Mouse (Mus musculus) fibroblast of lung, adult 2 months (primary cell): Measurements from ENCODE around the gene Cog4.
"Not testable (repeated sequence)": the region's sequence is repeated elsewhere in the genome, so short reads cannot be mapped to it uniquely, and the experiment has no call there.

ENCODE experiments used
- DNase-seq: peaks from one replicate; pipeline ENCODE4 v3.0.0-alpha.2; 2011; ENCODE audit warnings: low read depth

Cog4 gene

DNA sequence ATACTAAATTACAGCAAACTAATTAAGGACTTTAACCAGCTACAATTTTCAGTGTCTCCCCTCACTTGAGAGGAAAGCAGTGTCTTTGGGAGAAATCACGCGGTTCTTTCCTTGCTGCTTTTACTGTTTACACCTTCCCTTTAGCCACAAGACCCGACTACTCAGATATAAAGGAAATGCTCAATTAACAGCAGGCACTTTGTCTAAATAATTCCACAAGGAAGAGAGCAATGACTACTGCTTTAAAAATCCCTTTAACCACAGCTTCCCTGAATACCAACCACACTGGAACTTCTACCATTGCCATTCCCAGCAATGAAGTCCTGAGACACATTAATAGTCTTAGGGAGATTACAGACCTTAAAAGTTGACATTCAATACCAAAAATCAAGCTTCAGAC lies 17.9 kb upstream of the Cog4 start:
- DNase-seq = no peak

DNA sequence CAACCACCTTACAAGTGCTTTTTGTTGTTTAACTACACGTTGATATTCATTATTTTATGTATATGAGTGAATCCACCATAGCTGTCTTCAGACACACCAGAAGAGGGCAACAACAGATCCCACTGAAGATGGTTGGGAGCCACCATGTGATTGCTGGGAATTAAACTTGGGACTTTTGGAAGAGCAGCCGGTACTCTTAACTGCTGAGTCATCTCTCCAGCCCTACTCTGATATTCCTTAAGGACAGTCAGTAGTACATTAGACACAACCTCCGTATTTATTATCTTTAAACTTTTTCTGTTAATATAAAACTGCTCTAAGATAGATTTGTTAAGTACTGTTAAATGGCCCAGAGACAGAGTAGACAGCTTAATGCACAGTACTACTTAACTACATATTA lies 14.4 kb upstream of the Cog4 start:
- DNase-seq = no peak

- no peak for DNase-seq
Measured at GRCm38 (mm10) chr8:110842012-110842574, 4.3 kb upstream of the Cog4 start.

DNA sequence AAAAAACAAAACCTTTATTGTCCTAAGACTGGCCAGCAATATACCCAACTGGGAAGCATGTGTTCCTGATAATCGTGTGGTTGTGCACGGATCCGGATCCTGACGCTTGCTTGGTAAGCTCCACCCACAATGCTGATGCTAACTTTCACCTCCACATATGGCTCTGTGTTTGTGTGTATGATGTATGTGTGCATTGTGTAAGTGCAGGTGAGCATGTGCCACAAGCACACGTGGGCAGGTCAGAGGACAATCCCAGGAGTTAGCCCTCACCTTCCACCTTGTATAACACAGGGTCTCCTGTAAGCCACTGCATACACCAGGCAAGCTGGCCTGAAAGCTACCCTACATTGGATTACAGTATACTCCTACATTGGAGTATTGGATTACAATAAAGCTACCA lies 3.2 kb upstream of the Cog4 start:
- no peak for DNase-seq

DNA sequence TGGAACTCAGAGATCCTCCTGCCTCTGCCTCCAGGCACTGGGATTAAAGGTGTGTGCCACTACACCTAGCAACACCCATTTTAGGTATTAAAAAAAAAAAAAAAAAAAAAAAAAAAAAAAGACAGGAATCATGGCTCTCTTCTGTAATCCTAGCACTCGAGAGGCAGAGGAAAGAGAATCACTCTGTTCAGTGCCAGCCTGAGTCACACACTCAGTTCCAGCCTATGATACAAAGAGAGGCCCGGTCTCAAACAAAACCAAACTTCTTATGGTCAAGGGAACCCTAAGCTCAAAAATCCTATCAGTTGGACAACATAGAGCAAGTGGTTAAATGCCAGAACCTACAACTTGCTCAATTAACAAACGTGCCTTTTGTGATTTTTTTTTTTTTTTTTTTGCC lies 1.5 kb upstream of the Cog4 start:
- DNase-seq = no peak

GRCm38 (mm10) chr8:110845821-110846404 lies 487 bp upstream of the Cog4 start:
- DNase-seq = no peak

GRCm38 (mm10) chr8:110847171-110847549 lies 760 bp downstream of the Cog4 start:
- no peak for DNase-seq

GRCm38 (mm10) chr8:110847645-110848495 lies 1.5 kb downstream of the Cog4 start:
- no peak for DNase-seq

- no peak for DNase-seq
Measured at GRCm38 (mm10) chr8:110851186-110851585, 4.8 kb downstream of the Cog4 start.

GRCm38 (mm10) chr8:110856073-110856472 lies 9.7 kb downstream of the Cog4 start:
- DNase-seq = not testable (repeated sequence)

DNA sequence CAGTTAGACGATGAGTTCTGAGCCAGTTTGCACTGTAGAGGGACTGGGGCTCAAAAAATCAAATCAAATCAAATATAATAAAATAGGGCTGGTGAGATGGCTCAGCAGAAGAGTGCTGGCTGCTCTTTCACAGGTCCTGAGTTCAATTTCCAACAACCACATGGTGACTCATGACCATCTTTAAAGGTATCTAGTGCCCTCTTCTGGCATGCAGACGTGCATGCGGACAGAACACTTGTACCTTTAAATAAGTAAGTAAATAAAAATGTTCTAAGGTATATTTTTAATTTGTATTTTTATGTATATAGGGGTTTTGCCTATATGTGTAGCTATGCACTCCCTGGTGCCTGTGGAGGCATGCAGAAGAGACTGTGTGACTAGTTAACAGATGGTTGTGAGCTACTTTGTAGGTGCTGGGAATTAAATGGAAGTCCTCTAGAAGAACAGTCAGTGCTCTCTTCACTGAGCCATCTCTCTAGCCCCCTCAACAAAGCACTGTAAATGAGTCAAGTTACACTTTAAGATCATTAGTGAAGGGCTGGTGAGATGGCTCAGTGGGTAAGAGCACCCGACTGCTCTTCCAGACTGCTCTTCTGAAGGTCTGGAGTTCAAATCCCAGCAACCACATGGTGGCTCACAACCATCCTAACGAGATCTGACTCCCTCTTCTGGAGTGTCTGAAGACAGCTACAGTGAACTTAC lies 10.5 kb downstream of the Cog4 start:
- no peak for DNase-seq

- no peak for DNase-seq
Measured at GRCm38 (mm10) chr8:110859651-110860501, 13.5 kb downstream of the Cog4 start.

GRCm38 (mm10) chr8:110861347-110862025 lies 15.1 kb downstream of the Cog4 start:
- not testable (repeated sequence) for DNase-seq

DNA sequence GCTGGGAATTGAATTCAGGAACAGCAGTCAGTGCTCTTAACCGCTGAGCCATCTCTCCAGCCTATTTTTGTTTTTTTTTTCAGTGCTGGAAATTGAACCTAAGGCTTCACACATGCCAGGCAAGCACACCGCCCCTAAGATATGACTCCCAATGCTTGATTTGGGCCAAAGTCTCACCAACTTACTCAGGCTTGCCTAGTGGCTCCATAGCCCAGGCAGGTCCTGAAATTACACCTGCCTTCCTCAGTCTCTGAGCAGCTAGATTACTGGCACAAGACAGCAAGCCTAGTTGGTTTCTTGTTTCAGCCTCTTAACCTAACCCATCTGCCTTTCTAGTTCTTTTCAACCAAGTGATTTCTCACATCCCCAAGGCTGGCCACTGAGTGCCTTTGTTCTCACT lies 24.1 kb downstream of the Cog4 start:
- no peak for DNase-seq

GRCm38 (mm10) chr8:110877862-110878261 lies 31.5 kb downstream of the Cog4 start:
- DNase-seq = no peak

- no peak for DNase-seq
Measured at GRCm38 (mm10) chr8:110881741-110882310, 35.4 kb downstream of the Cog4 start.

DNA sequence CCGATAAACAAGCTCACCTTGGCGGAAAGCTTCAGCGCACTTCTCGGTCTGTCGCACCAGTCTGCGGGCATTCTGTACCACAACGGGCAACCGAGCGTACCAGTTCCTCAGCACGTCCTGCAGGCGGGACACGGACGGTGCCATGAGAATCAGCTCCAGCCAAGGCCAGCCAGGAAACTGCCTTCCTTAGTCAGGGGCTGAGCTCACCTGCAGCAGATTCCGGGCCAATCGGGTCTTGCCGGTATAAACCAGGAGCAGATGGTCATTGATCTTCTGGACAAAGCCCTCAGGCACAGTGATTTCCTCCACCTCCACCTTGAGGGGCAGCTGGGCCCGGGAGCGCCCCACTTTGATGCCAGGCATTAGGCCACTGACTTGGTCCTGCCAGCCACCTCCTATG lies 37.4 kb downstream of the Cog4 start:
- no peak for DNase-seq

DNA sequence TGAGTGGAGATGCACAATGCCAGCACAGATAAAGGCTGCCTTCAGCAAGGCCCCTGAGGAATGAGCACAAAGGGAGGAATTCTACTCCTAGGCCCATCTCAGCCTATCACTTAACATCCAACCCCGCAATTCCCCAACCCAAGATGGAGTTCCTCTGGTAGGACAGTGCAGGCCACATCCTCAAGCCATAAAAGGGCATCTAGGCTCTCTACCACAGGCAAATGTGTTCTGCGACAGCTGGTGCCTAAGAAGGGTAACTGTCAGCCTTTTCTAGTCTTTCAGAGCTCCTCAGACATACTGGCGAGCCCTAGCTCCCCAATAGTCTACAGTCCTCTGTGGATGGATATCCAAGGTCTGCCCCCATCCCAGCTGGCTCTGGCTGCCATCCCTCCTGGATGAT lies 40.2 kb downstream of the Cog4 start:
- DNase-seq = no peak

GRCm38 (mm10) chr8:110887551-110887950 lies 41.2 kb downstream of the Cog4 start:
- no peak for DNase-seq

- DNase-seq = no peak
Measured at GRCm38 (mm10) chr8:110888441-110888840, 42.0 kb downstream of the Cog4 start.

- DNase-seq = no peak
Measured at GRCm38 (mm10) chr8:110888860-110889259, 42.5 kb downstream of the Cog4 start.
